Mouse (Mus musculus) CH12.LX (cell line): ENCODE measurements around the gene Nr2e1.

ENCODE experiments used
- CTCF ChIP-seq, 2 experiments: IDR thresholded peaks in 1 of 2; conservative IDR thresholded peaks in 1 of 2; 2 replicates each; pipeline ENCODE4 v1.5.1; 2011 to 2012; ENCODE audit warnings: low read depth in 2 of 2, low read length in 2 of 2, improper control_type of control experiment in 1 of 2, inconsistent platforms in 1 of 2, mild to moderate bottlenecking in 1 of 2, moderate library complexity in 1 of 2
- E2F4 ChIP-seq: IDR thresholded peaks from 2 replicates; pipeline ENCODE4 v1.6.1; 2011; ENCODE audit warnings: low read depth, low read length, improper control_type of control experiment; ENCODE audit not compliant: insufficient replicate concordance
- EP300 ChIP-seq: IDR thresholded peaks from 2 replicates; pipeline ENCODE4 v1.6.1; 2011; ENCODE audit warnings: low read length, improper control_type of control experiment
- HCFC1 ChIP-seq: IDR thresholded peaks from 2 replicates; pipeline ENCODE4 v1.6.1; 2012; ENCODE audit warnings: low read depth, mild to moderate bottlenecking, inconsistent platforms, low read length, improper control_type of control experiment
- MAFK ChIP-seq: IDR thresholded peaks from 2 replicates; pipeline ENCODE4 v1.6.1; 2011; ENCODE audit warnings: low read length, improper control_type of control experiment; ENCODE audit not compliant: insufficient replicate concordance
- MAX ChIP-seq: IDR thresholded peaks from 2 replicates; pipeline ENCODE4 v1.6.1; 2011; ENCODE audit warnings: low read length, improper control_type of control experiment
- MAZ ChIP-seq: IDR thresholded peaks from 2 replicates; pipeline ENCODE4 v1.6.1; 2012; ENCODE audit warnings: low read depth, mild to moderate bottlenecking, inconsistent platforms, low read length, improper control_type of control experiment, moderate library complexity
- MEF2A ChIP-seq: IDR thresholded peaks from 2 replicates; pipeline ENCODE4 v1.6.1; 2014; ENCODE audit warnings: low read depth, mild to moderate bottlenecking, inconsistent platforms, low read length, improper control_type of control experiment, borderline replicate concordance
- NRF1 ChIP-seq: IDR thresholded peaks from 2 replicates; pipeline ENCODE4 v1.6.1; 2014; ENCODE audit warnings: low read depth, mild to moderate bottlenecking, inconsistent platforms, low read length, improper control_type of control experiment, moderate library complexity
- POLR2A ChIP-seq: IDR thresholded peaks from 2 replicates; pipeline ENCODE4 v1.6.1; 2011; ENCODE audit warnings: low read depth, mild to moderate bottlenecking, improper control_type of control experiment, low read length

DNA sequence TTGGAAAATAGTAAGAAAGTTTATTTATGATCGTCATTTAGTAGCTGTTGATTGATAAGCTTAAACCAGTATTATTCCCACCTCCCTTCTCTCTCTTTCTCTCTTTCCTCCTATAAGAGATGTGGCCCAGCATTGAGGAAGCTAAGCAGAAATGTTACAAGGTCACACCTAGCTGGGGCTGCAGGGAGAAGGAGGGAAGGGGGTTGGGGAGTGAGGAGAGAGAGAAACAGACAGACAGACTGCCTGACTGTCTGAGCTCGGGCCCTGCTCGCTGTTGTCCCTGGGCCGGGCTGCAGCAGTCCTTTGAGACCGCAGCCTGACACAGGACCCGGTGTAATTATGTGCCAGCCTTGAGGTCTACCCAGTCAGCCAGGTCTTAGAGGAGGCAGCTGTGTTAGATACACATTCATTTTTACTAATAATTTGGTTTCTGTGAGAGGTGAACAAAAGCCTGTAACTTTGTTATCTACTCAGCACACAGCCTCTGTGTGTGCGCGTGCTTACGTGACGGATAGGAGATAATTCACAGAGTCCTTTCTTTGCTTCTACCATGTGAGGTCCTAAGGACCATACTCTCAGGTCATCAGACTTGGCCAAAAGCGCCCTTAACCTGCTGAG is 49.5 kb downstream of the Nr2e1 start:
- TF ChIP-seq EP300 (no peak), CTCF (conservative IDR thresholded peaks at IDR 0.05 in 1 of 2, IDR thresholded peaks at IDR 0.05 in 1 of 2; ENCODE audit: low read depth in 2 of 2, low read length in 2 of 2) (no peak), MAX (no peak), POLR2A (no peak), MAZ (no peak), MAFK (no peak), MEF2A (no peak), NRF1 (no peak), E2F4 (no peak), HCFC1 (no peak)
